Mouse (Mus musculus): ENCODE data around the gene Dzip1.

- no peak for TF ChIP-seq POLR2AphosphoS2 (IDR thresholded peaks at IDR 0.05; ENCODE audit: low read depth, low read length)
- TF ChIP-seq CTCF (conservative IDR thresholded peaks at IDR 0.05 in 1 of 2, IDR thresholded peaks at IDR 0.05 in 1 of 2; ENCODE audit: low read depth in 2 of 2, low read length in 2 of 2): no peak
- TF ChIP-seq MAFK (IDR thresholded peaks at IDR 0.05; ENCODE audit: insufficient replicate concordance, low read length): no peak
- no peak for TF ChIP-seq ZKSCAN1 (IDR thresholded peaks at IDR 0.05; ENCODE audit: borderline replicate concordance, low read depth, low read length)
- no peak for TF ChIP-seq UBTF (IDR thresholded peaks at IDR 0.05; ENCODE audit: low read depth, low read length)
- TF ChIP-seq USF2 (conservative IDR thresholded peaks at IDR 0.05; ENCODE audit: low read depth, low read length): no peak
- no peak for TF ChIP-seq TBP (conservative IDR thresholded peaks at IDR 0.05; ENCODE audit: low read depth, low read length)
- no peak for TF ChIP-seq ELF1 (IDR thresholded peaks at IDR 0.05; ENCODE audit: low read depth, low read length)
- no peak for TF ChIP-seq KAT2A (IDR thresholded peaks at IDR 0.05; ENCODE audit: insufficient replicate concordance, low read length)
Observed at GRCm38 (mm10) chr14:118907592-118907991, 17.7 kb downstream of the Dzip1 start.

Data from CH12.LX (cell line).